Mouse (Mus musculus) G1E (cell line): Measurements from ENCODE around the gene Parp9.

Experiments
- CTCF ChIP-seq: IDR thresholded peaks from 2 replicates; pipeline ENCODE4 v1.5.1; 2012; ENCODE audit warnings: low read depth, low read length, inconsistent platforms, mixed read lengths
- GATA1 ChIP-seq: IDR thresholded peaks from 2 replicates; pipeline ENCODE4 v1.6.1; 2012; ENCODE audit warnings: borderline replicate concordance, low read length, inconsistent platforms, mixed read lengths
- POLR2AphosphoS5 ChIP-seq: IDR thresholded peaks from 2 replicates; pipeline ENCODE4 v1.6.1; 2012; ENCODE audit warnings: low read depth, low read length, inconsistent platforms; ENCODE audit not compliant: insufficient replicate concordance

- no peak for TF ChIP-seq CTCF
- no peak for TF ChIP-seq GATA1
- no peak for TF ChIP-seq POLR2AphosphoS5
These were observed 35.1 kb upstream of the Parp9 start for GRCm38 (mm10) chr16:35903014-35903640.
